ENCODE assay signal across 18 mouse cellular contexts in the genomic region with DNA sequence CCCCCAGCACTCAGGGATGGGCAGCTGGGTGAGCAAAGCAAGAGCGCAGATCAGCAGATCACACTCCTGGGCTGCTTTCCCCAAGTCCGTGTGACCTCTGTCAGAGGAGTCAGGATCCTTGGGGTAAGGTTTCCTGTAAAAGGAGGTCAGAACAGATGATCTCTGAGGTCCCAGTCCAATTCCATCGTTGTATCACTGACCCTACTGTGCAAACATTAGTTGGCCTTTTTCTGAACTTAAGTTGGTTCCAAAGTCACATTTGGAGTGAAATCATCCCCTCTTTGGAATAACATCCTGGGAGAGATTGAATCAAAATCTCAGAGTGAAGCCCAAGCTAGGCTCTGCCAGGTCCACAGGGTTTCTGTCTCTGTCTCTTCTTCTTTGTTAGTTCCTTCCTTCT.
"Had no signal": no experiment of that assay in that cellular context is flagged by ENCODE, and none has a peak within 500 bp of the region (broad histone marks: within the 10 kb centered on the region; RNA-seq: fewer than 3 reads in every experiment).

No protein-coding gene starts in this region.

- ATAC-seq: lung, postnatal 0 days; midbrain, embryonic 16.5 days had no signal

- H3K4me2 ChIP-seq: lung, embryonic 15.5 days; midbrain, embryonic 12.5 days; neural tube, embryonic 12.5 days had no signal

- H3K27ac ChIP-seq: liver, embryonic 14.5 days; lung, embryonic 15.5 days; macrophage; midbrain, embryonic 12.5 days; neural tube, embryonic 12.5 days had no signal

- DNase-seq: lung, adult 2 months; lung, postnatal 14 days; lung, postnatal 36 days; midbrain, embryonic 14.5 days; right cerebral cortex, postnatal 14 days; spleen, adult 18-20 months; thymus, adult 18-20 months; thymus, postnatal 14 days; thymus, postnatal 36 days had no signal

- H3K9ac ChIP-seq: liver, embryonic 14.5 days; lung, embryonic 15.5 days; midbrain, embryonic 12.5 days; neural tube, embryonic 12.5 days had no signal

- H3K9me3 ChIP-seq: lung, embryonic 15.5 days; megakaryocyte, embryonic 14.5 days; midbrain, embryonic 12.5 days; neural tube, embryonic 12.5 days had no signal

- H3K27me3 ChIP-seq: lung, embryonic 15.5 days; midbrain, embryonic 12.5 days; neural tube, embryonic 12.5 days had no signal

- H3K36me3 ChIP-seq: lung, embryonic 15.5 days; midbrain, embryonic 12.5 days; neural tube, embryonic 12.5 days had no signal

- H3K4me3 ChIP-seq: lung, embryonic 15.5 days; megakaryocyte, embryonic 14.5 days; midbrain, embryonic 12.5 days; myocyte; neural tube, embryonic 12.5 days had no signal

- H3K4me1 ChIP-seq: neural tube, embryonic 12.5 days had no signal
